ENCODE assay signal across 9 mouse cellular contexts in genomic region chr19:43905985-43906384, GRCm38 (mm10). TPM values are rescaled to one million over a fixed set of nuclear protein-coding genes. Genes with fewer than 3 reads are reported as not detected.
DNase-seq lines count a peak whose midpoint lies in the region; ATAC-seq and TF ChIP-seq lines count a peak whose summit lies in the region.
"Had no signal": no experiment of that assay in that cellular context is flagged by ENCODE, and none has a peak within 500 bp of the region (broad histone marks: within the 10 kb centered on the region; RNA-seq: fewer than 3 reads in every experiment).

No protein-coding gene starts in this region.

- H3K4me3 ChIP-seq in gastrocnemius, adult 2 months, result no peak overlapping the region
- H3K4me3 ChIP-seq in lung, postnatal 0 days (ENCODE audit: low read depth, low read length), result no peak overlapping the region
- H3K4me3 ChIP-seq: neural tube, embryonic 13.5 days had no signal

- ATAC-seq in lung, postnatal 0 days, result no peak

- peak; percentile 63 for DNase-seq in gastrocnemius, adult 2 months
- no peak for DNase-seq in gastrocnemius, postnatal 4 days (ENCODE audit: low spot score in 2 of 2)
- peak; percentile 43 for DNase-seq in ovary, postnatal 36 days (ENCODE audit: low spot score)
- DNase-seq in ovary, postnatal 10 days (ENCODE audit: low spot score), result no peak
- peak; percentile 63 for DNase-seq in embryo, embryonic 11 days
- DNase-seq in lung, postnatal 0 days (ENCODE audit: low spot score), result peak; percentile 60
- DNase-seq in spleen, postnatal 4 days (ENCODE audit: low spot score in 2 of 2), result no peak
- DNase-seq in heart, adult 8-10 months (ENCODE audit: low spot score), result no peak

- H3K36me3 ChIP-seq in lung, postnatal 0 days (ENCODE audit: insufficient read depth, low read length), result peaks cover 13% of the 10 kb centered on the region

- no peaks in the 10 kb centered on the region for H3K9me3 ChIP-seq in lung, postnatal 0 days (ENCODE audit: low read length)
- H3K9me3 ChIP-seq: neural tube, embryonic 13.5 days had no signal

- H3K27me3 ChIP-seq in lung, postnatal 0 days (replicated peaks; ENCODE audit: insufficient read depth, low read length), result no peaks in the 10 kb centered on the region
- H3K27me3 ChIP-seq: neural tube, embryonic 13.5 days had no signal

- peak overlapping the region; percentile 24; the same call in 1 of the 2 replicates for H3K27ac ChIP-seq in gastrocnemius, adult 2 months
- no peak overlapping the region for H3K27ac ChIP-seq in lung, postnatal 0 days (ENCODE audit: low read length)
- H3K27ac ChIP-seq: neural tube, embryonic 13.5 days had no signal

- intact Hi-C loops in gastrocnemius, adult 2 months (cut with DNase I), result loop anchor here (1.0 to 5.0 kb wide), 3 partner anchors 34 to 74 kb away; no protein-coding TSS in a partner anchor

- no peak overlapping the region for H3K4me2 ChIP-seq in lung, postnatal 0 days (replicated peaks; ENCODE audit: low read depth, low read length)
- H3K4me2 ChIP-seq: neural tube, embryonic 13.5 days had no signal

- TF ChIP-seq EP300 in lung, postnatal 0 days (IDR thresholded peaks at IDR 0.05), result no peak

- TF ChIP-seq CTCF in gastrocnemius, adult 2 months (IDR thresholded peaks at IDR 0.05), result peak; percentile 71
- peak; percentile 72 for TF ChIP-seq CTCF in lung, postnatal 0 days (IDR thresholded peaks at IDR 0.05)

- H3K9ac ChIP-seq in lung, postnatal 0 days (replicated peaks; ENCODE audit: low read depth), result no peak overlapping the region
- H3K9ac ChIP-seq: neural tube, embryonic 13.5 days had no signal

- WGBS in lung, postnatal 0 days, result 46% methylated on average over 5 of the region's 5 CpGs

- no peaks in the 10 kb centered on the region for H3K4me1 ChIP-seq in lung, postnatal 0 days (ENCODE audit: insufficient read depth, low read depth, low read length)

RNA-seq across cellular contexts. Expression of gene Dnmbp, which starts 34.0 kb away (rescaled TPM):
- total RNA-seq in gastrocnemius, adult 2 months (2021), result 10 to 100 TPM in 1 of 2 experiments, 1 to 10 TPM in 1; 9.4 to 11.3 TPM
- total RNA-seq in gastrocnemius, postnatal 4 days (2021), result 10 to 100 TPM; 18.8 to 20.4 TPM
- 10.0 and 10.2 TPM in 2 replicates for polyA plus RNA-seq in lung, postnatal 0 days (2015; fragmentation: Nextera tagmentation; extraction: Ambion mirVana)
- total RNA-seq in heart, adult 8-10 months (2022), result 10 to 100 TPM in 1 of 4 experiments, 1 to 10 TPM in 3; 8.9 to 10.3 (median 9.2) TPM

Comparison
In these comparisons a context has a peak if more than half of its experiments do, and no peak if none do; other contexts are left out.
1. DNase-seq: peak in gastrocnemius, adult 2 months (single experiment), ovary, postnatal 36 days (single experiment), embryo, embryonic 11 days (single experiment) and lung, postnatal 0 days (single experiment); none in gastrocnemius, postnatal 4 days (0 of 2), ovary, postnatal 10 days (single experiment), spleen, postnatal 4 days (0 of 2) and heart, adult 8-10 months (single experiment).